ENCODE assay signal across 25 mouse cellular contexts in genomic region chr3:103835951-103836310, GRCm38 (mm10). TPM values are rescaled to one million over a fixed set of nuclear protein-coding genes. Genes with fewer than 3 reads are reported as not detected.
DNase-seq lines count a peak whose midpoint lies in the region; ATAC-seq and TF ChIP-seq lines count a peak whose summit lies in the region.
"Had no signal": no experiment of that assay in that cellular context is flagged by ENCODE, and none has a peak within 500 bp of the region (broad histone marks: within the 10 kb centered on the region; RNA-seq: fewer than 3 reads in every experiment).

No protein-coding gene starts in this region.

- no peak for TF ChIP-seq CTCF in intestine, postnatal 0 days (IDR thresholded peaks at IDR 0.05; ENCODE audit: low read depth)

- intact Hi-C loops in left cerebral cortex, postnatal 10 days (cut with DNase I) = no loop called here

- no peaks in the 10 kb centered on the region for H3K27me3 ChIP-seq in intestine, embryonic 16.5 days (replicated peaks; ENCODE audit: control insufficient read depth, insufficient read depth, low read length)
- no peaks in the 10 kb centered on the region for H3K27me3 ChIP-seq in intestine, postnatal 0 days (replicated peaks; ENCODE audit: control insufficient read depth, insufficient read depth, low read length)
- H3K27me3 ChIP-seq: embryonic facial prominence, embryonic 15.5 days; hindbrain, embryonic 15.5 days; liver, embryonic 13.5 days; midbrain, embryonic 13.5 days; neural tube, embryonic 15.5 days had no signal

- no peak overlapping the region for H3K9ac ChIP-seq in intestine, embryonic 16.5 days (ENCODE audit: low read depth, low read length)
- H3K9ac ChIP-seq in intestine, postnatal 0 days (ENCODE audit: low read depth, low read length) = no peak overlapping the region
- H3K9ac ChIP-seq: embryonic facial prominence, embryonic 15.5 days; hindbrain, embryonic 15.5 days; liver, embryonic 13.5 days; midbrain, embryonic 13.5 days; neural tube, embryonic 15.5 days had no signal

- H3K9me3 ChIP-seq in intestine, embryonic 16.5 days (ENCODE audit: control insufficient read depth, low read length) = no peaks in the 10 kb centered on the region
- H3K9me3 ChIP-seq in intestine, postnatal 0 days (ENCODE audit: control insufficient read depth) = no peaks in the 10 kb centered on the region
- H3K9me3 ChIP-seq: embryonic facial prominence, embryonic 15.5 days; forebrain, embryonic 10.5 days; hindbrain, embryonic 15.5 days; liver, embryonic 13.5 days; midbrain, embryonic 13.5 days; neural tube, embryonic 15.5 days had no signal

- no peaks in the 10 kb centered on the region for H3K36me3 ChIP-seq in intestine, embryonic 16.5 days (ENCODE audit: control insufficient read depth, insufficient read depth, low read length)
- no peaks in the 10 kb centered on the region; the same call in 1 of the 2 replicates for H3K36me3 ChIP-seq in intestine, postnatal 0 days (ENCODE audit: control insufficient read depth, insufficient read depth)
- H3K36me3 ChIP-seq: embryonic facial prominence, embryonic 15.5 days; forebrain, embryonic 10.5 days; G1E; hindbrain, embryonic 15.5 days; liver, embryonic 13.5 days; midbrain, embryonic 13.5 days; neural tube, embryonic 15.5 days had no signal

- H3K4me2 ChIP-seq in intestine, embryonic 16.5 days (ENCODE audit: low read depth, low read length) = no peak overlapping the region
- no peak overlapping the region for H3K4me2 ChIP-seq in intestine, postnatal 0 days (replicated peaks; ENCODE audit: low read depth)
- H3K4me2 ChIP-seq: embryonic facial prominence, embryonic 15.5 days; heart, embryonic 11.5 days; hindbrain, embryonic 15.5 days; liver, embryonic 13.5 days; midbrain, embryonic 13.5 days; neural tube, embryonic 15.5 days had no signal

- H3K27ac ChIP-seq in intestine, embryonic 16.5 days (ENCODE audit: low read length) = 0 out of 2 replicates have a peak overlapping the region, but pooled peaks have one; percentile 8
- no peak overlapping the region for H3K27ac ChIP-seq in intestine, postnatal 0 days (ENCODE audit: low read depth, low read length)
- H3K27ac ChIP-seq: embryonic facial prominence, embryonic 15.5 days; forebrain, embryonic 10.5 days; hindbrain, embryonic 15.5 days; liver, embryonic 13.5 days; midbrain, embryonic 13.5 days; neural tube, embryonic 15.5 days had no signal

- ATAC-seq in intestine, embryonic 16.5 days = no peak
- no peak for ATAC-seq in intestine, postnatal 0 days
- ATAC-seq in activated CD4-positive, CD25-positive, alpha-beta regulatory T cell, adult 4 months = peak; percentile 89
- ATAC-seq in megakaryocyte, adult 5-6 weeks (ENCODE audit: poor library complexity, severe bottlenecking) = 0 out of 2 replicates have a peak, but pooled peaks have one; percentile 45
- ATAC-seq: midbrain, embryonic 13.5 days had no signal

- no peak overlapping the region for H3K4me3 ChIP-seq in intestine, embryonic 16.5 days (ENCODE audit: low read length)
- H3K4me3 ChIP-seq in intestine, postnatal 0 days (ENCODE audit: low read depth, low read length) = no peak overlapping the region
- H3K4me3 ChIP-seq: embryonic facial prominence, embryonic 15.5 days; forebrain, embryonic 10.5 days; hindbrain, embryonic 15.5 days; liver, embryonic 13.5 days; midbrain, embryonic 13.5 days; neural tube, embryonic 15.5 days had no signal

- DNase-seq in cerebellum, adult 9-10 months = peak; percentile 80
- no peak for DNase-seq in heart, adult 9 months (ENCODE audit: low spot score in 2 of 2)
- DNase-seq in thymus, postnatal 0 days (ENCODE audit: low spot score) = no peak
- DNase-seq in left cerebral cortex, postnatal 10 days (ENCODE audit: extremely low spot score in 1 of 2, low spot score in 2 of 2) = no peak
- DNase-seq: adrenal gland, adult 2 months; B cell, adult 2 months; gastrocnemius, postnatal 14 days; kidney, adult 8-10 months; kidney, postnatal 36 days; left cerebral cortex, postnatal 4 days; liver, embryonic 13.5 days; right cerebral cortex, postnatal 4 days had no signal

- WGBS in intestine, embryonic 16.5 days = 78% methylated on average over 10 of the region's 10 CpGs
- 68% methylated on average over 10 of the region's 10 CpGs for WGBS in intestine, postnatal 0 days

- H3K4me1 ChIP-seq in intestine, embryonic 16.5 days (ENCODE audit: control insufficient read depth, insufficient read depth, low read length) = no peaks in the 10 kb centered on the region; the same call in 1 of the 2 replicates
- no peaks in the 10 kb centered on the region for H3K4me1 ChIP-seq in intestine, postnatal 0 days (replicated peaks; ENCODE audit: control insufficient read depth, insufficient read depth, low read length)
- H3K4me1 ChIP-seq: embryonic facial prominence, embryonic 15.5 days; forebrain, embryonic 10.5 days; hindbrain, embryonic 15.5 days; midbrain, embryonic 13.5 days; neural tube, embryonic 15.5 days had no signal

RNA-seq across cellular contexts. Expression of gene Bcl2l15, which starts 3.5 kb away (rescaled TPM):
- polyA plus RNA-seq in intestine, embryonic 16.5 days (2015; fragmentation: Nextera tagmentation; extraction: Ambion mirVana) = 14.2 and 22.4 TPM in 2 replicates
- 27.1 and 31.6 TPM in 2 replicates for polyA plus RNA-seq in intestine, postnatal 0 days (2015; fragmentation: Nextera tagmentation; extraction: Ambion mirVana)
- polyA plus RNA-seq in activated CD4-positive, CD25-positive, alpha-beta regulatory T cell, adult 4 months (2017; shearing (Covaris generic)) = 1 to 10 TPM; 3.1 to 7.9 TPM
- total RNA-seq in megakaryocyte, adult 5-6 weeks (2015) = 0.30 and 0.76 TPM in 2 replicates
- 0.22 and 2.5 TPM in 2 replicates for total RNA-seq in megakaryocyte, adult 5-6 weeks (2017)
- 1.1 and 2.4 TPM in 2 replicates for polyA plus RNA-seq in thymus, postnatal 0 days (2015; fragmentation: Nextera tagmentation; extraction: Ambion mirVana)
- total RNA-seq in left cerebral cortex, postnatal 10 days (2021) = not detected
- total RNA-seq: adrenal gland, adult 2 months; heart, postnatal 25 days had no signal
- polyA plus RNA-seq: adrenal gland, adult 2 months; embryonic facial prominence, embryonic 15.5 days; G1E; lung, embryonic 16.5 days had no signal

RNA-seq across cellular contexts. Expression of gene Ptpn22, which starts 23.7 kb away (rescaled TPM):
- 2.2 and 2.8 TPM in 2 replicates for polyA plus RNA-seq in intestine, embryonic 16.5 days (2015; fragmentation: Nextera tagmentation; extraction: Ambion mirVana)
- polyA plus RNA-seq in intestine, postnatal 0 days (2015; fragmentation: Nextera tagmentation; extraction: Ambion mirVana) = 1.5 TPM in 2 replicates
- 100 to 1,000 TPM; 302 to 352 TPM for polyA plus RNA-seq in activated CD4-positive, CD25-positive, alpha-beta regulatory T cell, adult 4 months (2017; shearing (Covaris generic))
- total RNA-seq in megakaryocyte, adult 5-6 weeks (2015) = 140 and 154 TPM in 2 replicates
- 84.6 and 105 TPM in 2 replicates for total RNA-seq in megakaryocyte, adult 5-6 weeks (2017)
- polyA plus RNA-seq in thymus, postnatal 0 days (2015; fragmentation: Nextera tagmentation; extraction: Ambion mirVana) = 59.5 and 64.6 TPM in 2 replicates
- 1 to 10 TPM in 1 of 2 experiments, under 1 TPM in 1; 0.61 to 1.4 TPM for total RNA-seq in left cerebral cortex, postnatal 10 days (2021)
- polyA plus RNA-seq: G1E had no signal

RNA-seq across cellular contexts. Expression of gene Gm43064, which starts 26.6 kb away (rescaled TPM):
- polyA plus RNA-seq in intestine, embryonic 16.5 days (2015; fragmentation: Nextera tagmentation; extraction: Ambion mirVana) = 0.45 and 0.69 TPM in 2 replicates
- polyA plus RNA-seq in intestine, postnatal 0 days (2015; fragmentation: Nextera tagmentation; extraction: Ambion mirVana) = 0.18 TPM in 1 of 2 replicates, not detected in the other
- polyA plus RNA-seq in activated CD4-positive, CD25-positive, alpha-beta regulatory T cell, adult 4 months (2017; shearing (Covaris generic)) = under 1 TPM in 1 of 2 experiments, not detected in 1; 0.36 TPM
- total RNA-seq in megakaryocyte, adult 5-6 weeks (2015) = 0.32 and 0.45 TPM in 2 replicates
- not detected in 2 replicates for total RNA-seq in megakaryocyte, adult 5-6 weeks (2017)
- polyA plus RNA-seq in thymus, postnatal 0 days (2015; fragmentation: Nextera tagmentation; extraction: Ambion mirVana) = 0.19 and 0.29 TPM in 2 replicates
- total RNA-seq in left cerebral cortex, postnatal 10 days (2021) = not detected
- total RNA-seq: heart, postnatal 25 days; left cerebral cortex, postnatal 4 days had no signal
- polyA plus RNA-seq: adrenal gland, adult 2 months; midbrain, embryonic 13.5 days; neural tube, embryonic 15.5 days had no signal

RNA-seq across cellular contexts. Expression of gene Ap4b1, which starts 26.6 kb away (rescaled TPM):
- 21.0 and 21.8 TPM in 2 replicates for polyA plus RNA-seq in intestine, embryonic 16.5 days (2015; fragmentation: Nextera tagmentation; extraction: Ambion mirVana)
- polyA plus RNA-seq in intestine, postnatal 0 days (2015; fragmentation: Nextera tagmentation; extraction: Ambion mirVana) = 12.6 and 12.9 TPM in 2 replicates
- 10 to 100 TPM; 10.8 to 18.3 TPM for polyA plus RNA-seq in activated CD4-positive, CD25-positive, alpha-beta regulatory T cell, adult 4 months (2017; shearing (Covaris generic))
- 19.2 and 20.2 TPM in 2 replicates for total RNA-seq in megakaryocyte, adult 5-6 weeks (2015)
- total RNA-seq in megakaryocyte, adult 5-6 weeks (2017) = 17.8 TPM in 2 replicates
- 24.8 and 26.4 TPM in 2 replicates for polyA plus RNA-seq in thymus, postnatal 0 days (2015; fragmentation: Nextera tagmentation; extraction: Ambion mirVana)
- total RNA-seq in left cerebral cortex, postnatal 10 days (2021) = 10 to 100 TPM; 13.6 to 15.7 TPM

RNA-seq across cellular contexts. Expression of gene Dclre1b, which starts 26.7 kb away (rescaled TPM):
- 19.1 and 21.1 TPM in 2 replicates for polyA plus RNA-seq in intestine, embryonic 16.5 days (2015; fragmentation: Nextera tagmentation; extraction: Ambion mirVana)
- 10.2 and 13.3 TPM in 2 replicates for polyA plus RNA-seq in intestine, postnatal 0 days (2015; fragmentation: Nextera tagmentation; extraction: Ambion mirVana)
- 10 to 100 TPM; 18.4 to 30.4 TPM for polyA plus RNA-seq in activated CD4-positive, CD25-positive, alpha-beta regulatory T cell, adult 4 months (2017; shearing (Covaris generic))
- total RNA-seq in megakaryocyte, adult 5-6 weeks (2015) = 33.1 and 37.1 TPM in 2 replicates
- 23.4 and 24.5 TPM in 2 replicates for total RNA-seq in megakaryocyte, adult 5-6 weeks (2017)
- 47.8 and 50.9 TPM in 2 replicates for polyA plus RNA-seq in thymus, postnatal 0 days (2015; fragmentation: Nextera tagmentation; extraction: Ambion mirVana)
- 1 to 10 TPM; 7.9 to 8.9 TPM for total RNA-seq in left cerebral cortex, postnatal 10 days (2021)

Comparison
In these comparisons a context has a peak if more than half of its experiments do, and no peak if none do; other contexts are left out.
1. ATAC-seq: peak in activated CD4-positive, CD25-positive, alpha-beta regulatory T cell, adult 4 months (single experiment) and megakaryocyte, adult 5-6 weeks (single experiment); none in intestine, embryonic 16.5 days (single experiment) and intestine, postnatal 0 days (single experiment).
2. RNA of gene Ptpn22, which starts 23.7 kb away (polyA plus RNA-seq): 302 to 352 TPM in activated CD4-positive, CD25-positive, alpha-beta regulatory T cell, adult 4 months and 59.5 to 64.6 TPM in thymus, postnatal 0 days; 2.2 to 2.8 TPM in intestine, embryonic 16.5 days and 1.5 TPM in intestine, postnatal 0 days; every median in the first group is over 10 times any median in the second.